Mouse (Mus musculus) small intestine, adult 10 weeks (tissue): ENCODE data around the gene Krr1. TPM values are rescaled to one million over a fixed set of nuclear protein-coding genes. Genes with fewer than 3 reads are reported as not detected.

Source experiments
- polyA plus RNA-seq: library from polyadenylated mRNA; stranded (reverse); fragments of 350-450 nt; fragmentation: Illumina TruSeq; extraction: RNeasy Lipid Tissue Mini Kit (QIAGEN cat#74804); gene quantifications from one replicate; pipeline ENCODE4 v1.2.3, GENCODE M21; 2014; ENCODE audit warnings: low replicate concordance

Gene Krr1
- 32.1 TPM for polyA plus RNA-seq

GRCm38 (mm10) chr10:111972542-111973361, at the start of gene Krr1:
TSS of gene Krr1 (plus strand) at chr10:111972664.

GRCm38 (mm10) chr10:112002544-112003215, 30.2 kb downstream of the Krr1 start, which contains the start of gene Glipr1:
TSS of gene Glipr1 (minus strand) at chr10:112002631.

Other genes starting within 250 kb of the Krr1 start
- 28.5 TPM for gene Glipr1, start 30.0 kb downstream of the Krr1 start, polyA plus RNA-seq
- not detected for gene Glipr1l1, start 87.5 kb downstream of the Krr1 start, polyA plus RNA-seq
- gene Glipr1l2, start 110.7 kb downstream of the Krr1 start, polyA plus RNA-seq = not detected
- not detected for gene Glipr1l3, start 187.7 kb downstream of the Krr1 start, polyA plus RNA-seq
- gene Caps2, start 191.0 kb downstream of the Krr1 start, polyA plus RNA-seq = 0.15 TPM